Mouse (Mus musculus): Measurements from ENCODE around the gene Svs4.
"Not testable (repeated sequence)": the region's sequence is repeated elsewhere in the genome, so short reads cannot be mapped to it uniquely, and the experiment has no call there.

Gene Svs4

GRCm38 (mm10) chr2:164278359-164278758, at the start of gene Svs4:
Svs4 (minus strand) TSS chr2:164278459.
- DNase-seq (ENCODE audit: low read depth, low spot score) = no peak

- DNase-seq (ENCODE audit: low read depth, low spot score) = no peak
Measured at GRCm38 (mm10) chr2:164320983-164321382, 42.7 kb upstream of the Svs4 start.

- DNase-seq (ENCODE audit: low read depth, low spot score) = not testable (repeated sequence)
Measured at GRCm38 (mm10) chr2:164316451-164316850, 38.2 kb upstream of the Svs4 start, which contains the start of gene Svs6. Svs6 (plus strand) TSS chr2:164316751.

GRCm38 (mm10) chr2:164315460-164315859, 37.2 kb upstream of the Svs4 start:
- peak; percentile 34 for DNase-seq (ENCODE audit: low read depth, low spot score)

- peak; percentile 38 for DNase-seq (ENCODE audit: low read depth, low spot score)
Measured at GRCm38 (mm10) chr2:164312599-164312998, 34.3 kb upstream of the Svs4 start.

GRCm38 (mm10) chr2:164288968-164289367, 10.7 kb upstream of the Svs4 start, which contains the start of gene Svs3a:
Svs3a (plus strand) TSS chr2:164289268.
- DNase-seq (ENCODE audit: low read depth, low spot score) = not testable (repeated sequence)

GRCm38 (mm10) chr2:164256540-164256939, 21.7 kb downstream of the Svs4 start, which contains the start of gene Svs3b:
Svs3b (minus strand) TSS chr2:164256640.
- not testable (repeated sequence) for DNase-seq (ENCODE audit: low read depth, low spot score)

- DNase-seq (ENCODE audit: low read depth, low spot score) = no peak
Measured at GRCm38 (mm10) chr2:164238366-164238765, 39.9 kb downstream of the Svs4 start, which contains the start of gene Svs2. Svs2 (minus strand) TSS chr2:164238466.

- no peak for DNase-seq (ENCODE audit: low read depth, low spot score)
Measured at GRCm38 (mm10) chr2:164232671-164233070, 45.6 kb downstream of the Svs4 start.

- DNase-seq (ENCODE audit: low read depth, low spot score) = no peak
Measured at GRCm38 (mm10) chr2:164228361-164229070, 49.7 kb downstream of the Svs4 start.

Measured in telencephalon, adult 2 months (tissue).